Comparison of ENCODE assay signal across 8 mouse cellular contexts in the genomic region with DNA sequence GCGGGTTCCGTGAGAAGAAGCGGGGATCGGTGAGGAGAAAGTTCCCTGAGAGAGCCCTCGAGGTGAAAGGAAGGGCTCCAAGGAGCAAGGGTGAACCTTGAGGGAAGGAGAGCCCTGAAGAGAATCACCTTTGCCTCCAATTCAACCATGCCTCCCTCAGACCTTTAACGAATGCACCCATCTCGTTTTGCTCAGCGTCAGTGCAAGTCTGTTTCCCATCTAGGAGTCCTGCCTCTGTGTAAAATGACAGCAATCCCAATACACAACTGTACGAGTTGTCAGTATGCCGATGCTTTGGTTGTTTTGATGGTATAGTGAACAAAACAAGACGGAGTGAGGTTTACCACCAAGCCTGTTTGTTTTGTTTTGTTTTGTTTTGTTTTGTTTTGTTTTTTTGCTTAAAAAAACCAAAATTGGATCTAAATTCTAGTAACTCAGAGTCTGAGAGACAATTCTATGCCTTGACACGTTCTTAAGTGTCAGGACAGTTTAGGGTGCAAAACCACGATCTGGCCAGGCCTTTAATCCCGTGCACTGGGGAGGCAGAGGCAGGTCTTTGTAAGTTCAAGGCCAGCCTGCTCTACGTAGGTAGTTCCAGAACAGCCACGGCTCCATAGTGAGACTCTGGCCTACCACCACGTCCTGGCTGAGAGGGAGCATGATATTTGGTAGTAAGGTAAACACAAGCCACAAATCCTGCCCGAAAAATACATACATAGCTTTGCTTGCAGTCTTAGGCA. TPM values are rescaled to one million over a fixed set of nuclear protein-coding genes. Genes with fewer than 3 reads are reported as not detected.
DNase-seq lines count a peak whose midpoint lies in the region; ATAC-seq and TF ChIP-seq lines count a peak whose summit lies in the region.

No protein-coding gene starts in this region.

- H3K4me1 ChIP-seq in heart, adult 2 months (ENCODE audit: control insufficient read depth, insufficient read depth, low read length) = peaks cover 6% of the 10 kb centered on the region
- H3K4me1 ChIP-seq in forebrain, embryonic 13.5 days = peaks cover 23% of the 10 kb centered on the region
- H3K4me1 ChIP-seq in liver, embryonic 15.5 days (replicated peaks) = peaks cover 34% of the 10 kb centered on the region

- H3K4me3 ChIP-seq in heart, adult 2 months = peak overlapping the region; percentile 94
- peak overlapping the region; percentile 71 for H3K4me3 ChIP-seq in forebrain, embryonic 13.5 days
- H3K4me3 ChIP-seq in liver, embryonic 15.5 days (replicated peaks) = peak overlapping the region; percentile 79

- no peak for ATAC-seq in forebrain, embryonic 13.5 days
- ATAC-seq in liver, embryonic 15.5 days (ENCODE audit: insufficient read depth) = no peak

- H3K9me3 ChIP-seq in forebrain, embryonic 13.5 days (replicated peaks) = no peaks in the 10 kb centered on the region
- no peaks in the 10 kb centered on the region for H3K9me3 ChIP-seq in liver, embryonic 15.5 days (replicated peaks)

- H3K4me2 ChIP-seq in forebrain, embryonic 13.5 days = peak overlapping the region; percentile 75
- H3K4me2 ChIP-seq in liver, embryonic 15.5 days = peak overlapping the region; percentile 81

- TF ChIP-seq EP300 in heart, adult 2 months (IDR thresholded peaks at IDR 0.05; ENCODE audit: insufficient read depth, low read depth, low read length) = no peak

- peak overlapping the region; percentile 59 for H3K9ac ChIP-seq in heart, adult 2 months (ENCODE audit: low read depth, low read length)
- H3K9ac ChIP-seq in forebrain, embryonic 13.5 days = peak overlapping the region; percentile 68
- H3K9ac ChIP-seq in liver, embryonic 15.5 days = peak overlapping the region; percentile 79

- intact Hi-C loops in heart, adult 2 months (cut with DNase I) = no loop called here

- no peaks in the 10 kb centered on the region for H3K36me3 ChIP-seq in heart, adult 2 months (ENCODE audit: control insufficient read depth, insufficient read depth, low read length)
- no peaks in the 10 kb centered on the region for H3K36me3 ChIP-seq in forebrain, embryonic 13.5 days (ENCODE audit: poor library complexity, severe bottlenecking)
- H3K36me3 ChIP-seq in liver, embryonic 15.5 days (replicated peaks) = peaks cover 10% of the 10 kb centered on the region; the same call in 1 of the 2 replicates

- H3K27ac ChIP-seq in heart, adult 2 months = peak overlapping the region; percentile 86
- peak overlapping the region; percentile 74; the same call in 1 of the 2 replicates for H3K27ac ChIP-seq in forebrain, embryonic 13.5 days
- H3K27ac ChIP-seq in liver, embryonic 15.5 days (replicated peaks) = peak overlapping the region; percentile 86

- no peak for TF ChIP-seq CTCF in heart, adult 2 months (IDR thresholded peaks at IDR 0.05)

- TF ChIP-seq POLR2A in heart, adult 2 months (IDR thresholded peaks at IDR 0.05; ENCODE audit: insufficient read depth, low read depth, low read length) = no peak

- no peaks in the 10 kb centered on the region for H3K27me3 ChIP-seq in heart, adult 2 months (ENCODE audit: control insufficient read depth, insufficient read depth, low read length)
- no peaks in the 10 kb centered on the region; the same call in 1 of the 2 replicates for H3K27me3 ChIP-seq in forebrain, embryonic 13.5 days
- H3K27me3 ChIP-seq in liver, embryonic 15.5 days = peaks cover 26% of the 10 kb centered on the region

- 29% methylated on average over 18 of the region's 18 CpGs for WGBS in heart, adult 2 months
- 22% methylated on average over 18 of the region's 18 CpGs for WGBS in forebrain, embryonic 13.5 days
- WGBS in liver, embryonic 15.5 days (ENCODE audit: insufficient replicate concordance) = 14% methylated on average over 18 of the region's 18 CpGs

- no peak for DNase-seq in heart, adult 2 months
- DNase-seq in heart, postnatal 4 days = no peak
- peak; percentile 18 for DNase-seq in ES-CJ7 (ENCODE audit: low read depth, low spot score)
- DNase-seq in testis, postnatal 10 days (ENCODE audit: low spot score) = no peak
- DNase-seq in thymus, postnatal 25 days = no peak
- no peak for DNase-seq in right cerebral cortex, adult 18-20 months

- no peaks in the 10 kb centered on the region for H3K79me2 ChIP-seq in heart, adult 2 months (replicated peaks; ENCODE audit: control insufficient read depth, insufficient read depth, low read length)

RNA-seq across cellular contexts. Expression of a gene that starts 0.7 kb away (rescaled TPM):
- under 1 TPM; 0.55 to 0.73 TPM for total RNA-seq in heart, adult 2 months (2021)
- polyA plus RNA-seq in heart, adult 2 months (2012; rRNA removed) = 4.4 and 6.0 TPM in 2 replicates
- total RNA-seq in heart, postnatal 4 days (2021) = 1 to 10 TPM in 1 of 2 experiments, under 1 TPM in 1; 0.62 to 1.3 TPM
- polyA plus RNA-seq in forebrain, embryonic 13.5 days (2015; fragmentation: Nextera tagmentation; extraction: Ambion mirVana) = 33.7 and 39.4 TPM in 2 replicates
- polyA plus RNA-seq in liver, embryonic 15.5 days (2015; fragmentation: Nextera tagmentation; extraction: Ambion mirVana) = 0.29 and 0.36 TPM in 2 replicates

RNA-seq across cellular contexts. Expression of a gene that starts 1.0 kb away (rescaled TPM):
- 10 to 100 TPM; 31.6 to 33.4 TPM for total RNA-seq in heart, adult 2 months (2021)
- polyA plus RNA-seq in heart, adult 2 months (2012; rRNA removed) = 39.8 and 59.2 TPM in 2 replicates
- total RNA-seq in heart, postnatal 4 days (2021) = 10 to 100 TPM; 27.4 TPM
- polyA plus RNA-seq in forebrain, embryonic 13.5 days (2015; fragmentation: Nextera tagmentation; extraction: Ambion mirVana) = 19.0 and 22.8 TPM in 2 replicates
- 24.4 and 25.6 TPM in 2 replicates for polyA plus RNA-seq in liver, embryonic 15.5 days (2015; fragmentation: Nextera tagmentation; extraction: Ambion mirVana)

RNA-seq across cellular contexts. Expression of a gene that starts 45.0 kb away (rescaled TPM):
- total RNA-seq in heart, adult 2 months (2021) = 10 to 100 TPM; 20.5 to 22.9 TPM
- polyA plus RNA-seq in heart, adult 2 months (2012; rRNA removed) = 17.8 and 25.2 TPM in 2 replicates
- 10 to 100 TPM; 42.9 to 44.7 TPM for total RNA-seq in heart, postnatal 4 days (2021)
- 29.6 and 30.5 TPM in 2 replicates for polyA plus RNA-seq in forebrain, embryonic 13.5 days (2015; fragmentation: Nextera tagmentation; extraction: Ambion mirVana)
- polyA plus RNA-seq in liver, embryonic 15.5 days (2015; fragmentation: Nextera tagmentation; extraction: Ambion mirVana) = 4.7 and 5.0 TPM in 2 replicates
